Mouse (Mus musculus): ENCODE results near the gene Nyx. TPM values are rescaled to one million over a fixed set of nuclear protein-coding genes. Genes with fewer than 3 reads are reported as not detected.

Gene Nyx
- total and polyA plus RNA-seq, 3 experiments = 0.11 to 0.31 TPM; not detected in 1

- H3K4me1 ChIP-seq (ENCODE audit: control insufficient read depth in 1 of 2, insufficient read depth in 2 of 2, low read length in 2 of 2) = peaks cover 18 to 34% of the 10 kb centered on the region in 2 experiments
- no peak overlapping the region; the same call in 1 of the 2 replicates for H3K9ac ChIP-seq (ENCODE audit: control insufficient read depth, low read depth, low read length, poor library complexity, severe bottlenecking)
- H3K79me2 ChIP-seq (ENCODE audit: control insufficient read depth, insufficient read depth, low read length, poor library complexity) = no peaks in the 10 kb centered on the region; the same call in 1 of the 2 replicates
- DNase-seq (ENCODE audit: low read depth, low spot score) = peak; percentile 60
- peaks cover 0 to 23% of the 10 kb centered on the region in 2 experiments; a peak in 2 of 4 replicates for H3K36me3 ChIP-seq (ENCODE audit: control insufficient read depth in 1 of 2, insufficient read depth in 2 of 2, low read length in 2 of 2)
- H3K27ac ChIP-seq (ENCODE audit: control insufficient read depth, low read depth, low read length) = peak overlapping the region; percentile 57; the same call in 1 of the 2 replicates
- H3K9me3 ChIP-seq (replicated peaks; ENCODE audit: insufficient read depth, low read length) = no peaks in the 10 kb centered on the region
- H3K4me3 ChIP-seq (ENCODE audit: control insufficient read depth in 1 of 2, insufficient read depth in 1 of 2, low read depth in 2 of 2, low read length in 2 of 2) = no peak overlapping the region
- no peaks in the 10 kb centered on the region for H3K27me3 ChIP-seq (ENCODE audit: control insufficient read depth in 1 of 2, insufficient read depth in 2 of 2, low read length in 2 of 2)
- TF ChIP-seq RAD21 (IDR thresholded peaks at IDR 0.05; ENCODE audit: low read depth, low read length) (peak; percentile 59), KAT2A (conservative IDR thresholded peaks at IDR 0.05; ENCODE audit: low read depth, low read length) (no peak), USF1 (IDR thresholded peaks at IDR 0.05; ENCODE audit: low read depth, low read length) (no peak), MYC (IDR thresholded peaks at IDR 0.05; ENCODE audit: low read depth, low read length) (no peak), ZNF384 (IDR thresholded peaks at IDR 0.05; ENCODE audit: low read depth, low read length) (no peak), E2F4 (IDR thresholded peaks at IDR 0.05; ENCODE audit: borderline replicate concordance, low read depth, low read length) (no peak), CHD1 (IDR thresholded peaks at IDR 0.05; ENCODE audit: low read depth, low read length) (no peak), MAZ (IDR thresholded peaks at IDR 0.05; ENCODE audit: low read depth, low read length) (no peak), CHD2 (IDR thresholded peaks at IDR 0.05; ENCODE audit: low read length) (no peak), ZKSCAN1 (IDR thresholded peaks at IDR 0.05; ENCODE audit: low read depth, low read length) (no peak), SIN3A (IDR thresholded peaks at IDR 0.05; ENCODE audit: low read length) (no peak), UBTF (IDR thresholded peaks at IDR 0.05; ENCODE audit: borderline replicate concordance, insufficient read depth, low read depth, low read length) (no peak), POLR2A (IDR thresholded peaks at IDR 0.05; ENCODE audit: control insufficient read depth in 1 of 2, insufficient read depth in 1 of 2, low read depth in 1 of 2, low read length in 2 of 2, poor library complexity in 1 of 2) (no peak), MXI1 (IDR thresholded peaks at IDR 0.05; ENCODE audit: low read depth, low read length) (peak; percentile 49; the same call in 1 of the 2 replicates), MAX (IDR thresholded peaks at IDR 0.05; ENCODE audit: low read length) (peak; percentile 10; the same call in 1 of the 2 replicates), GATA1 (IDR thresholded peaks at IDR 0.05; ENCODE audit: low read depth, low read length) (0 out of 2 replicates have a peak, but pooled peaks have one; percentile 18), GABPA (IDR thresholded peaks at IDR 0.05; ENCODE audit: low read depth, low read length) (no peak), ELF1 (IDR thresholded peaks at IDR 0.05; ENCODE audit: low read depth, low read length) (no peak), USF2 (IDR thresholded peaks at IDR 0.05; ENCODE audit: borderline replicate concordance in 1 of 2, insufficient read depth in 1 of 2, low read depth in 1 of 2, low read length in 2 of 2) (no peak), MYB (IDR thresholded peaks at IDR 0.05; ENCODE audit: low read depth, low read length) (no peak), TBP (IDR thresholded peaks at IDR 0.05; ENCODE audit: low read depth, low read length) (no peak), RCOR1 (IDR thresholded peaks at IDR 0.05; ENCODE audit: low read depth, low read length) (no peak), ZC3H11A (IDR thresholded peaks at IDR 0.05; ENCODE audit: low read depth, low read length) (peak; percentile 52), SMC3 (IDR thresholded peaks at IDR 0.05; ENCODE audit: low read depth, low read length) (peak; percentile 61), MEF2A (IDR thresholded peaks at IDR 0.05; ENCODE audit: extremely low read depth, insufficient replicate concordance, low read depth, low read length, poor library complexity, severe bottlenecking) (no peak), HCFC1 (IDR thresholded peaks at IDR 0.05; ENCODE audit: low read depth, low read length) (no peak), MAFK (IDR thresholded peaks at IDR 0.05; ENCODE audit: borderline replicate concordance, low read depth, low read length) (no peak), BHLHE40 (IDR thresholded peaks at IDR 0.05; ENCODE audit: borderline replicate concordance, low read depth, low read length) (no peak), ETS1 (IDR thresholded peaks at IDR 0.05; ENCODE audit: low read depth, low read length) (no peak), NELFE (IDR thresholded peaks at IDR 0.05; ENCODE audit: low read depth, low read length) (no peak), TAL1 (IDR thresholded peaks at IDR 0.05; ENCODE audit: low read length) (no peak), POLR2AphosphoS5 (IDR thresholded peaks at IDR 0.05; ENCODE audit: borderline replicate concordance, low read depth, low read length) (no peak), ZMIZ1 (IDR thresholded peaks at IDR 0.05; ENCODE audit: low read depth, low read length) (no peak), EP300 (IDR thresholded peaks at IDR 0.05; ENCODE audit: low read depth in 1 of 2, low read length in 2 of 2) (peak in 1 of 2 experiments; percentile 15; a peak in 1 of 4 replicates), JUND (IDR thresholded peaks at IDR 0.05; ENCODE audit: low read depth, low read length) (no peak), NRF1 (IDR thresholded peaks at IDR 0.05; ENCODE audit: insufficient read depth, low read depth, low read length, poor library complexity, severe bottlenecking) (no peak), POLR2AphosphoS2 (IDR thresholded peaks at IDR 0.05; ENCODE audit: low read length) (no peak), CTCF (IDR thresholded peaks at IDR 0.05 in 2 of 3, conservative IDR thresholded peaks at IDR 0.05 in 1 of 3; ENCODE audit: control insufficient read depth in 1 of 3, insufficient read depth in 1 of 3, low read depth in 2 of 3, low read length in 3 of 3, poor library complexity in 1 of 3, severe bottlenecking in 1 of 3) (peak; percentile 18 to 56 (median 18); a peak in 3 of 6 replicates)
Measured at GRCm38 (mm10) chrX:13471925-13472324, 6.0 kb downstream of the Nyx start.
